Mouse (Mus musculus) liver, embryonic 12.5 days (tissue): ENCODE data around the gene Hmx1. TPM values are rescaled to one million over a fixed set of nuclear protein-coding genes. Genes with fewer than 3 reads are reported as not detected.
A peak's percentile ranks its signal among the peaks of the same experiment; 100 is the strongest.

ENCODE experiments used
- ATAC-seq: fragments of 200-750 bp; cut with Nextera tagmentation; 2 replicates; pipeline ENCODE4 v1.8.0; 2017; ENCODE audit warnings: moderate number of reproducible peaks, mild to moderate bottlenecking, moderate library complexity
- H3K27ac ChIP-seq: fragments of 300-500 bp; sonication (generic); 2 replicates; pipeline ENCODE4 v1.5.1; 2016; ENCODE audit warnings: mild to moderate bottlenecking
- H3K27me3 ChIP-seq: fragments of 300-500 bp; sonication (generic); replicated peaks from 2 replicates; pipeline ENCODE4 v1.6.1; 2016; ENCODE audit warnings: mild to moderate bottlenecking, moderate library complexity
- H3K36me3 ChIP-seq: fragments of 300-500 bp; sonication (generic); 2 replicates; pipeline ENCODE4 v1.6.1; 2016; ENCODE audit warnings: mild to moderate bottlenecking, moderate library complexity
- H3K4me1 ChIP-seq: fragments of 300-500 bp; sonication (generic); 2 replicates; pipeline ENCODE4 v1.6.1; 2016
- H3K4me2 ChIP-seq: fragments of 300-500 bp; sonication (generic); 2 replicates; pipeline ENCODE4 v1.6.1; 2016; ENCODE audit warnings: mild to moderate bottlenecking, moderate library complexity
- H3K4me3 ChIP-seq: fragments of 300-500 bp; sonication (generic); 2 replicates; pipeline ENCODE4 v1.5.1; 2016; ENCODE audit warnings: mild to moderate bottlenecking, moderate library complexity
- H3K9ac ChIP-seq: fragments of 300-500 bp; sonication (generic); 2 replicates; pipeline ENCODE4 v1.6.1; 2016; ENCODE audit warnings: mild to moderate bottlenecking, moderate library complexity
- H3K9me3 ChIP-seq: fragments of 300-500 bp; sonication (generic); replicated peaks from 2 replicates; pipeline ENCODE4 v1.6.1; 2016; ENCODE audit warnings: mild to moderate bottlenecking, moderate library complexity
- WGBS: fragments of 180-500 bp; shearing (Covaris S2); methylation state at CpG from one replicate; pipeline ENCODE4 v1.1.7; 2016; ENCODE audit not compliant: insufficient replicate concordance; 5-methylcytosine and 5-hydroxymethylcytosine counted together
- polyA plus RNA-seq: library from polyadenylated mRNA; unstranded; fragments of >200 nt; fragmentation: Nextera tagmentation; extraction: Ambion mirVana; gene quantifications from 2 replicates; pipeline ENCODE4 v1.2.1, GENCODE M21; 2016

Gene Hmx1
- polyA plus RNA-seq, 1 experiment from 2014 or later = 0.32 TPM

DNA sequence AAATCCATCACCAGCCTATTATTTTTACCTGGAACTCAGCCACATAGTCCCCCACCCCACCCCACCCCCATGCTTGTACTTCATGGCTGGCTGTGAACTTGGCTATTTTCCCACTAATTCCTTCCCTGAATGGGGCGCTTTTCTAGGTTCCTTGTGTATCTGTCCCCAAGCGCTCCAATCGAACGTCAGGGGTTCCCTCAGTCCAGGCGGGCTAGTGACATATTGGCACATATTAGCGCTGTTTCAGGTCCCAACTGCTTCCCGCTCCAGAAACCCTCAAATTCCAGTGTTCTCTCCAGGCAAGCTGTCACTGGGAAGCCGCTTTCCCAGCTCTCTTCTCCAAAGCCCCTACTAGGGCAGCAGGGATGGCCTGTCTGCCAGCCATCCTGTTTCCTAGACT lies 12.3 kb downstream of the Hmx1 start:
- peaks cover 99% of the 10 kb centered on the region for H3K27me3 ChIP-seq
- H3K27ac ChIP-seq = no peak overlapping the region
- H3K4me3 ChIP-seq = no peak overlapping the region
- no peaks in the 10 kb centered on the region for H3K4me1 ChIP-seq
- no peak overlapping the region for H3K4me2 ChIP-seq
- ATAC-seq = no peak
- no peak overlapping the region for H3K9ac ChIP-seq
- H3K36me3 ChIP-seq = no peaks in the 10 kb centered on the region
- WGBS = 4% methylated on average over 8 of the region's 8 CpGs
- no peaks in the 10 kb centered on the region for H3K9me3 ChIP-seq

- Histone ChIP-seq H3K27ac (no peak overlapping the region), H3K4me1 (no peaks in the 10 kb centered on the region), H3K36me3 (no peaks in the 10 kb centered on the region), H3K9ac (no peak overlapping the region), H3K27me3 (peaks cover 80% of the 10 kb centered on the region), H3K9me3 (no peaks in the 10 kb centered on the region), H3K4me3 (no peak overlapping the region), H3K4me2 (no peak overlapping the region)
- no peak for ATAC-seq
- WGBS = 65% methylated on average over 9 of the region's 9 CpGs
Observed at GRCm38 (mm10) chr5:35407411-35407930, 18.6 kb downstream of the Hmx1 start.

- no peak overlapping the region for H3K4me2 ChIP-seq
- H3K27ac ChIP-seq = no peak overlapping the region
- no peak overlapping the region for H3K4me3 ChIP-seq
- H3K36me3 ChIP-seq = no peaks in the 10 kb centered on the region
- H3K4me1 ChIP-seq = no peaks in the 10 kb centered on the region
- no peaks in the 10 kb centered on the region for H3K9me3 ChIP-seq
- H3K27me3 ChIP-seq = peaks cover 70% of the 10 kb centered on the region
- 50% methylated on average over 10 of the region's 10 CpGs for WGBS
- H3K9ac ChIP-seq = no peak overlapping the region
- no peak for ATAC-seq
Observed at GRCm38 (mm10) chr5:35411028-35411427, 22.1 kb downstream of the Hmx1 start.

DNA sequence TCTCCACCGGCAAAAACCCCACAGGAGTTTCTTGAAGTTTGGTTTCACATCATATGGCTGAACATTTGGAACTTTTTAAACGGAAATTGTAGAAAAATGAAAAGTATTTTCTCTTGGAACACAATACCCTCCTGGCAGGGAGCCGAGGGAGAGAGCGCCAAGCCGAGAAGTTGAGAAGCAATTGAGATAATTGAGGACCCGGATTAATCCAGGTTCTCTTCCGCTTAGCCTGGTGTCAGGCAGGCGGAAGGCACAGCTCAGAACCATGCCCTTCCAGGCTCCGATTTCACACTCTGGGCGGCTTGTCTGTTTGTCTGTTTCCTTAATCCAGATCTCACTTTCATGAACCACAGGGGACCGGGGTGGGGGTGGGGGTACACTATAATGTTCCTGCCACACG lies 23.9 kb downstream of the Hmx1 start:
- 19% methylated on average over 12 of the region's 12 CpGs for WGBS
- no peaks in the 10 kb centered on the region for H3K9me3 ChIP-seq
- H3K4me2 ChIP-seq = no peak overlapping the region
- no peak overlapping the region for H3K9ac ChIP-seq
- no peak overlapping the region for H3K4me3 ChIP-seq
- H3K36me3 ChIP-seq = no peaks in the 10 kb centered on the region
- no peaks in the 10 kb centered on the region for H3K4me1 ChIP-seq
- no peak overlapping the region for H3K27ac ChIP-seq
- H3K27me3 ChIP-seq = peaks cover 52% of the 10 kb centered on the region
- ATAC-seq = no peak

- no peaks in the 10 kb centered on the region for H3K36me3 ChIP-seq
- H3K27ac ChIP-seq = no peak overlapping the region
- no peaks in the 10 kb centered on the region for H3K4me1 ChIP-seq
- H3K9me3 ChIP-seq = no peaks in the 10 kb centered on the region
- no peak overlapping the region for H3K9ac ChIP-seq
- H3K27me3 ChIP-seq = peaks cover 24% of the 10 kb centered on the region
- no peak for ATAC-seq
- no peak overlapping the region for H3K4me2 ChIP-seq
- H3K4me3 ChIP-seq = no peak overlapping the region
- 47% methylated on average over 7 of the region's 7 CpGs for WGBS
Observed at GRCm38 (mm10) chr5:35417707-35418106, 28.8 kb downstream of the Hmx1 start.

- Histone ChIP-seq H3K4me2 (no peak overlapping the region), H3K9ac (no peak overlapping the region), H3K4me3 (no peak overlapping the region), H3K27ac (no peak overlapping the region), H3K4me1 (peaks cover 5% of the 10 kb centered on the region; the same call in 1 of the 2 replicates), H3K27me3 (no peaks in the 10 kb centered on the region), H3K9me3 (no peaks in the 10 kb centered on the region), H3K36me3 (no peaks in the 10 kb centered on the region)
- ATAC-seq = no peak
- 42% methylated on average over 4 of the region's 4 CpGs for WGBS
Observed at GRCm38 (mm10) chr5:35421622-35422021, 32.7 kb downstream of the Hmx1 start.

DNA sequence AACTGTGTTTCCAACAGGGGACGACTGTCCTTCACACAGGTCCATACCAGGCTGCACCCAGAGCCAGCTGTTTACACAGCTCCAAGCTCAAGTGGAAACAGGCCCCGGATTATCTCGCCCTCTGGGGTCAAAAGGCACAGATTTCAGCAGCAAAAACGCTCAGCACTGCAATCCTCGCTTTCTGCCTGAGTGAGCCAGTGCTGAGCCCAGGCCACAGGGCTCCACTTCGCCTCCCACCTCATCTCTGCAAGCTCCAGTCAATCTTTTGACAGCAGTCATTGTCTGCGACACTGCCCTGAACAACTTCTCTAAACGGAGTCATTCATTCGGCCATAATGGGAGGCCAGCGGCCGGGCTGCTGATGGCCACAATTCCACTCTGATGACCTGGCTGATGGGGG lies 36.3 kb downstream of the Hmx1 start:
- 35% methylated on average over 11 of the region's 11 CpGs for WGBS

GRCm38 (mm10) chr5:35427901-35428300 lies 39.0 kb downstream of the Hmx1 start:
- Histone ChIP-seq H3K9ac (no peak overlapping the region), H3K4me1 (peaks cover 7% of the 10 kb centered on the region; the same call in 1 of the 2 replicates), H3K4me2 (no peak overlapping the region), H3K27ac (no peak overlapping the region), H3K27me3 (no peaks in the 10 kb centered on the region), H3K9me3 (no peaks in the 10 kb centered on the region), H3K36me3 (no peaks in the 10 kb centered on the region), H3K4me3 (no peak overlapping the region)
- no peak for ATAC-seq
- 60% methylated on average over 6 of the region's 6 CpGs for WGBS

More for the DNA sequence above, 36.3 kb downstream of the Hmx1 start:
- H3K36me3 ChIP-seq = no peaks in the 10 kb centered on the region
- H3K4me3 ChIP-seq = no peak overlapping the region
- peak; percentile 54 for ATAC-seq
- no peaks in the 10 kb centered on the region for H3K9me3 ChIP-seq
- no peak overlapping the region for H3K9ac ChIP-seq
- peaks cover 7% of the 10 kb centered on the region; the same call in 1 of the 2 replicates for H3K4me1 ChIP-seq
- peak overlapping the region; percentile 24; the same call in 1 of the 2 replicates for H3K27ac ChIP-seq
- H3K27me3 ChIP-seq = no peaks in the 10 kb centered on the region
- no peak overlapping the region for H3K4me2 ChIP-seq

- WGBS = 58% methylated on average over 6 of the region's 6 CpGs
- H3K36me3 ChIP-seq = no peaks in the 10 kb centered on the region
- H3K9ac ChIP-seq = no peak overlapping the region
- H3K4me3 ChIP-seq = no peak overlapping the region
- no peaks in the 10 kb centered on the region for H3K27me3 ChIP-seq
- no peaks in the 10 kb centered on the region for H3K9me3 ChIP-seq
- peaks cover 7% of the 10 kb centered on the region; the same call in 1 of the 2 replicates for H3K4me1 ChIP-seq
- no peak for ATAC-seq
- H3K27ac ChIP-seq = no peak overlapping the region
- H3K4me2 ChIP-seq = no peak overlapping the region
Observed at GRCm38 (mm10) chr5:35428421-35428820, 39.5 kb downstream of the Hmx1 start.

DNA sequence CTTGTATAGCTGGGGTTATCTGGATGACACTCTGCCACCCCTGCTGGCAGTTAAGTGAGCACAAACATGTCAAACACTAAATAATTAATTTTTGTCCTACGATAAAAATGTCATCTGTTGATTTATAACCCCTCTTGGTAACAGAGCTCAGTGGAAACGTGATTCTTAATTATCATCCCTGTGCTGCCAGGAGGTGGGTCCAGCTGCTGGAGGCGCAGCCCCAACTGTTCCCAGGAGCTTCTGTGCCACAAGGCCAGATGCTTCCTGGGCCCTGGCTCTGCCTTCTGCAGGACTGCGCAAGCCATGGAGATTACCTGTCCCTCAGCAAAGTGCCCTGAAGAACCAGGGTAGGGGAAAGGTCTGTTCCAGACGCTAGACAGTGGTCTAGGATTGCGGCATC lies 43.2 kb downstream of the Hmx1 start:
- Histone ChIP-seq H3K36me3 (no peaks in the 10 kb centered on the region), H3K9me3 (no peaks in the 10 kb centered on the region), H3K27ac (no peak overlapping the region), H3K4me3 (no peak overlapping the region), H3K27me3 (no peaks in the 10 kb centered on the region), H3K9ac (no peak overlapping the region), H3K4me2 (no peak overlapping the region), H3K4me1 (0 out of 2 replicates have a peak, but pooled peaks cover 2% of the 10 kb centered on the region)
- WGBS = 68% methylated on average over 6 of the region's 6 CpGs
- no peak for ATAC-seq

GRCm38 (mm10) chr5:35434038-35434437 lies 45.1 kb downstream of the Hmx1 start:
- 31% methylated on average over 5 of the region's 5 CpGs for WGBS
- H3K27me3 ChIP-seq = no peaks in the 10 kb centered on the region
- ATAC-seq = no peak

GRCm38 (mm10) chr5:35434703-35435102 lies 45.8 kb downstream of the Hmx1 start:
- no peak for ATAC-seq
- Histone ChIP-seq H3K36me3 (no peaks in the 10 kb centered on the region), H3K9ac (no peak overlapping the region), H3K27me3 (no peaks in the 10 kb centered on the region), H3K9me3 (peaks cover 5% of the 10 kb centered on the region; the same call in 1 of the 2 replicates), H3K27ac (no peak overlapping the region), H3K4me3 (no peak overlapping the region), H3K4me1 (no peaks in the 10 kb centered on the region), H3K4me2 (no peak overlapping the region)
- WGBS = 50% methylated on average over 6 of the region's 6 CpGs

More at GRCm38 (mm10) chr5:35434038-35434437, 45.1 kb downstream of the Hmx1 start:
- H3K4me2 ChIP-seq = no peak overlapping the region
- H3K9me3 ChIP-seq = peaks cover 5% of the 10 kb centered on the region; the same call in 1 of the 2 replicates
- H3K4me1 ChIP-seq = no peaks in the 10 kb centered on the region
- H3K36me3 ChIP-seq = no peaks in the 10 kb centered on the region
- no peak overlapping the region for H3K9ac ChIP-seq
- H3K27ac ChIP-seq = no peak overlapping the region
- H3K4me3 ChIP-seq = no peak overlapping the region

GRCm38 (mm10) chr5:35438805-35439204 lies 49.9 kb downstream of the Hmx1 start:
- Histone ChIP-seq H3K4me1 (no peaks in the 10 kb centered on the region), H3K27me3 (no peaks in the 10 kb centered on the region), H3K9me3 (peaks cover 5% of the 10 kb centered on the region; the same call in 1 of the 2 replicates), H3K27ac (no peak overlapping the region), H3K9ac (no peak overlapping the region), H3K4me2 (no peak overlapping the region), H3K4me3 (no peak overlapping the region), H3K36me3 (no peaks in the 10 kb centered on the region)
- ATAC-seq = no peak
- WGBS = 62% methylated on average over 6 of the region's 6 CpGs
